Mouse (Mus musculus): Measurements from ENCODE around the gene Tex36. TPM values are rescaled to one million over a fixed set of nuclear protein-coding genes. Genes with fewer than 3 reads are reported as not detected.

The Tex36 gene
- total and polyA plus RNA-seq, 2 experiments: not detected

DNA sequence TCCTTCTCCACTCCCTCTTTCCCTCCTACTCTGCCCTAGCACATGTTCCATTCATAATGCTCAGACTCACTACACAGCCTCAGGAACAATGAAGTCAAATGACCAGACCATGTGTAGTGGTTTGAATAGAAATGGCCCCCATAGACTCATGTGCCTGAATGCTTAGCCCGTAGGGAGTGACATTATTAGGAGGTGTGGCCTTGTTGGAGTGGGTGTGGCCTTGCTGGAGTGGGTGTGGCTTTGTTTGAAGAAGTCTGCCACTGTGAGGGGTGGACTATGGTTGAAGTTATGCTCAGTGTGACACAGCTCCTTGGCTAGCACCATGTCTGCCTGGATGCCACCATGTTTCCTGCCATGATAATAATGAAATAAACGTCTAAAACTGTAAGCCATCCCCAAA is 51.0 kb downstream of the Tex36 start:
- H3K4me3 ChIP-seq (ENCODE audit: insufficient read depth, low read depth, low read length): no peak overlapping the region
- TF ChIP-seq POLR2A (IDR thresholded peaks at IDR 0.05; ENCODE audit: extremely low read depth, insufficient read depth, low read length) (no peak), CTCF (IDR thresholded peaks at IDR 0.05; ENCODE audit: low read depth, low read length) (no peak)
- no peaks in the 10 kb centered on the region for H3K4me1 ChIP-seq (ENCODE audit: control insufficient read depth, insufficient read depth, low read length)
- WGBS: 68% methylated on average over 2 of the region's 2 CpGs
- no peaks in the 10 kb centered on the region for H3K27me3 ChIP-seq (ENCODE audit: control insufficient read depth, insufficient read depth, low read length)
- H3K27ac ChIP-seq (replicated peaks; ENCODE audit: insufficient read depth, low read depth, low read length): no peak overlapping the region
- no peaks in the 10 kb centered on the region for H3K79me2 ChIP-seq (ENCODE audit: control insufficient read depth, insufficient read depth, low read length)
- DNase-seq (ENCODE audit: extremely low read depth, low read depth, low spot score): no peak
- no peaks in the 10 kb centered on the region for H3K36me3 ChIP-seq (ENCODE audit: control insufficient read depth, insufficient read depth, low read length)
- H3K9ac ChIP-seq (ENCODE audit: low read depth, low read length): no peak overlapping the region

DNA sequence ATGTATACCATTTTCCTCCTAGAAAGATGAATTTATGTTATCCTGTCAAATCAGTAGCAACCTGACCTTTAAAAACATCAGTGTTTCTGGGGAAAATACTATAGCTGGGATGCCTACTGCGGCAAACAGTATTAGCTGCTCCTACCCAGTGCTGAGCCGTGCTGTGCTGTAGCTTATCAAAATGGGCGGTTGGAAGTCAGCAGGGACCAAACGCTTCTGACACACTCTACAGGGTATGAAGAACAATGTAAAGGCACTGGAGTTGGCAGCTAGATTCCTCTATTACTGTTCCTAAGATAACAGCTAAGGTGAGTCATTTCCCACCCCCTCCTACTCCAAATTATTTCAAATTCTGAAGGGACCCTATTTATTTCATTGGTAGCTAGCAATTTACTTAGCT is 53.5 kb downstream of the Tex36 start:
- Histone ChIP-seq H3K27ac (replicated peaks; ENCODE audit: insufficient read depth, low read depth, low read length) (no peak overlapping the region), H3K36me3 (ENCODE audit: control insufficient read depth, insufficient read depth, low read length) (no peaks in the 10 kb centered on the region), H3K27me3 (ENCODE audit: control insufficient read depth, insufficient read depth, low read length) (no peaks in the 10 kb centered on the region), H3K79me2 (ENCODE audit: control insufficient read depth, insufficient read depth, low read length) (no peaks in the 10 kb centered on the region), H3K9ac (ENCODE audit: low read depth, low read length) (no peak overlapping the region), H3K4me3 (ENCODE audit: insufficient read depth, low read depth, low read length) (no peak overlapping the region), H3K4me1 (ENCODE audit: control insufficient read depth, insufficient read depth, low read length) (no peaks in the 10 kb centered on the region)
- TF ChIP-seq CTCF (IDR thresholded peaks at IDR 0.05; ENCODE audit: low read depth, low read length) (no peak), POLR2A (IDR thresholded peaks at IDR 0.05; ENCODE audit: extremely low read depth, insufficient read depth, low read length) (no peak)
- 82% methylated on average over 4 of the region's 4 CpGs for WGBS
- DNase-seq (ENCODE audit: extremely low read depth, low read depth, low spot score): no peak

DNA sequence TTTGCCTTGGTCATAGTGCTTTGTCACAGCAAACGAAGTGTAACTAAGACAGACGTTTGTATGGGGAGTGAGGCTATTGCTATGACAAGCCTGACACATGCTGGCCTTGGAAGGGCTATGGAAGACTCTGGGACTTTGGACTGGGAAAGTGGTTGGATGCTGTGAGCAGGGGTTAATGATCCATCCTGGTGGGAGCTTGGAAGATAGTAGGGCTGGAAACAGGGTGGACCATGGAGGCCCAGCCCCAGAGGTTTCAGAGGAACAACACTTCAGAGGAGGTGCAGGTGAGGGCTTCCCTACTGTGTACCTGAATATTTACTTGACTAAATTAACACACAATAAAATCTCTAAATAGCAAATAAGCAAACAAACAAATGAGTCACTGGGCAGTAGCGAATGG is 56.3 kb downstream of the Tex36 start:
- DNase-seq (ENCODE audit: extremely low read depth, low read depth, low spot score): no peak
- no peaks in the 10 kb centered on the region for H3K79me2 ChIP-seq (ENCODE audit: control insufficient read depth, insufficient read depth, low read length)
- H3K4me3 ChIP-seq (ENCODE audit: insufficient read depth, low read depth, low read length): no peak overlapping the region
- H3K27ac ChIP-seq (replicated peaks; ENCODE audit: insufficient read depth, low read depth, low read length): no peak overlapping the region
- H3K36me3 ChIP-seq (ENCODE audit: control insufficient read depth, insufficient read depth, low read length): no peaks in the 10 kb centered on the region
- no peak overlapping the region for H3K9ac ChIP-seq (ENCODE audit: low read depth, low read length)
- H3K27me3 ChIP-seq (ENCODE audit: control insufficient read depth, insufficient read depth, low read length): no peaks in the 10 kb centered on the region
- WGBS: 61% methylated on average over 3 of the region's 3 CpGs
- no peaks in the 10 kb centered on the region for H3K4me1 ChIP-seq (ENCODE audit: control insufficient read depth, insufficient read depth, low read length)
- no peak for TF ChIP-seq POLR2A (IDR thresholded peaks at IDR 0.05; ENCODE audit: extremely low read depth, insufficient read depth, low read length)
- TF ChIP-seq CTCF (IDR thresholded peaks at IDR 0.05; ENCODE audit: low read depth, low read length): no peak

DNA sequence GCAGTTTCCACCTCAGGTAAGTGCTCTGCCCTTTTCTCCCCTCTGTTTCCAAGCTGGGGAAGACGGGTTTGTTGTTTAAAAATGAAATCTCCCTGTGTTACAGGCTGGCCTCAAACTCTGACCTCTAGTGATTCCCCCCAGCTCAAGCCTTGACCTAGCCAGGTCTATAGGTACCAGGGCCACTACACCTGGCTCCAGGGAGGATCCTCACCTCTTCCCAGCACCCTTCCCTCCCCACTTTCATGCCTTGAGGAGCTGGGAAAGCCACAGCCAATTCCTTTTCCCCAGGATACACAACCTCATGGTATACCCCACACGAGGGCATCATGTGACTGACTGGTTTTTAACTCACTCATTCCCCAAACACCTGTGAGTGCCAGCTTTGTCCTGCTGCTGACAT is 57.0 kb downstream of the Tex36 start:
- Histone ChIP-seq H3K27ac (replicated peaks; ENCODE audit: insufficient read depth, low read depth, low read length) (no peak overlapping the region), H3K27me3 (ENCODE audit: control insufficient read depth, insufficient read depth, low read length) (no peaks in the 10 kb centered on the region), H3K79me2 (ENCODE audit: control insufficient read depth, insufficient read depth, low read length) (no peaks in the 10 kb centered on the region), H3K9ac (ENCODE audit: low read depth, low read length) (no peak overlapping the region), H3K4me1 (ENCODE audit: control insufficient read depth, insufficient read depth, low read length) (no peaks in the 10 kb centered on the region), H3K4me3 (ENCODE audit: insufficient read depth, low read depth, low read length) (no peak overlapping the region), H3K36me3 (ENCODE audit: control insufficient read depth, insufficient read depth, low read length) (no peaks in the 10 kb centered on the region)
- WGBS: 58% methylated on average over 2 of the region's 2 CpGs
- no peak for DNase-seq (ENCODE audit: extremely low read depth, low read depth, low spot score)
- TF ChIP-seq CTCF (IDR thresholded peaks at IDR 0.05; ENCODE audit: low read depth, low read length): no peak
- no peak for TF ChIP-seq POLR2A (IDR thresholded peaks at IDR 0.05; ENCODE audit: extremely low read depth, insufficient read depth, low read length)

DNA sequence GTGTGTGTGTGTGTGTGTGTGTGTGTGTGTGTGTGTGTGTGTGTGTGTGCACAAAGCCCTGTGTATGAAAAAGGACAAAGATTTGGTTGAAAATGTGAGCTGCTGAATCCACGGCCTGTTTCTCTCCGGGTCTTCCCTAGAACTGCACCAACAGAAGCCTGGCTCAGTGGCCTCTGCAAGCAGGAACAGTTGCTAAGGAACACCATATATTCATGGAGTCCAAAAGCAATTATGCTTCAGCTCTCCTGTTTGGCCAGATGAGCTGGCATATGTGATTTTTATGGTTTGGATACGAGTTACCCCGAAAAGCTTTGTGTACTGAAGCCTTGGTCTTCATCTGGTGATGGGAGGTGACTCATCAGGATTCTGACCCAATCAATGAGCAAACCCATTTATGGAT is 58.8 kb downstream of the Tex36 start:
- H3K4me1 ChIP-seq (ENCODE audit: control insufficient read depth, insufficient read depth, low read length): no peaks in the 10 kb centered on the region
- 0 out of 2 replicates have a peak, but pooled peaks cover 4% of the 10 kb centered on the region for H3K27me3 ChIP-seq (ENCODE audit: control insufficient read depth, insufficient read depth, low read length)
- H3K4me3 ChIP-seq (ENCODE audit: insufficient read depth, low read depth, low read length): no peak overlapping the region
- no peaks in the 10 kb centered on the region for H3K36me3 ChIP-seq (ENCODE audit: control insufficient read depth, insufficient read depth, low read length)
- no peak overlapping the region for H3K9ac ChIP-seq (ENCODE audit: low read depth, low read length)
- no peak for TF ChIP-seq POLR2A (IDR thresholded peaks at IDR 0.05; ENCODE audit: extremely low read depth, insufficient read depth, low read length)
- no peak for TF ChIP-seq CTCF (IDR thresholded peaks at IDR 0.05; ENCODE audit: low read depth, low read length)
- no peak overlapping the region for H3K27ac ChIP-seq (replicated peaks; ENCODE audit: insufficient read depth, low read depth, low read length)
- no peak for DNase-seq (ENCODE audit: extremely low read depth, low read depth, low spot score)
- 86% methylated on average over 4 of the region's 4 CpGs for WGBS
- no peaks in the 10 kb centered on the region for H3K79me2 ChIP-seq (ENCODE audit: control insufficient read depth, insufficient read depth, low read length)

DNA sequence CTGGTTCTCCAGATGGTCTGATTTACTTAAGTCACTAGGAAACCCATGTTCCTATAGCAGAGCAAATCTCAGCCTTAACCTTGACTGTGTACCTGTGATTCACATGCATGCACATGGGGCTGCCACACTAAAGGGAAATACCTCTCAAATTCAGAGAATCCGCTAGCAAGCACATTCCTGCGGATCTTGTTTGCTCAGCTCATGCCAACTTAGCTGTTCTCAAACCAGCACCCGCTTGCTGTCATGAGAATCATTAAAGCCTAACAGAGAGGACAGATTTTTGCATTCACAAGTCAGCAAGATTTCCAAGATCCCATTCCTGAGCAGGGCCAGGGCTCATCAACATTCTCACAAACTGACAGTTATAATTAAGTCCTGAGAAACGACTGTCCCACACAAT is 64.6 kb downstream of the Tex36 start:
- 71% methylated on average over 4 of the region's 4 CpGs for WGBS

More for the DNA sequence above, 64.6 kb downstream of the Tex36 start:
- DNase-seq (ENCODE audit: extremely low read depth, low read depth, low spot score): no peak
- 0 out of 2 replicates have a peak, but pooled peaks cover 6% of the 10 kb centered on the region for H3K27me3 ChIP-seq (ENCODE audit: control insufficient read depth, insufficient read depth, low read length)
- no peaks in the 10 kb centered on the region for H3K4me1 ChIP-seq (ENCODE audit: control insufficient read depth, insufficient read depth, low read length)
- TF ChIP-seq CTCF (IDR thresholded peaks at IDR 0.05; ENCODE audit: low read depth, low read length) (no peak), POLR2A (IDR thresholded peaks at IDR 0.05; ENCODE audit: extremely low read depth, insufficient read depth, low read length) (no peak)
- no peak overlapping the region for H3K9ac ChIP-seq (ENCODE audit: low read depth, low read length)
- no peaks in the 10 kb centered on the region for H3K79me2 ChIP-seq (ENCODE audit: control insufficient read depth, insufficient read depth, low read length)
- H3K4me3 ChIP-seq (ENCODE audit: insufficient read depth, low read depth, low read length): no peak overlapping the region
- no peak overlapping the region for H3K27ac ChIP-seq (replicated peaks; ENCODE audit: insufficient read depth, low read depth, low read length)
- no peaks in the 10 kb centered on the region for H3K36me3 ChIP-seq (ENCODE audit: control insufficient read depth, insufficient read depth, low read length)

Other genes starting within 250 kb of the Tex36 start
- gene Edrf1, start 35.4 kb upstream of the Tex36 start, total RNA-seq (2014; rRNA removed): 17.8 and 18.7 TPM in 2 replicates
- gene Edrf1, start 35.4 kb upstream of the Tex36 start, polyA plus RNA-seq (2012; rRNA removed): 6.4 and 8.0 TPM in 2 replicates
- not detected in 2 replicates for gene Mmp21, start 77.9 kb upstream of the Tex36 start, total RNA-seq (2014; rRNA removed)
- not detected in 2 replicates for gene Mmp21, start 77.9 kb upstream of the Tex36 start, polyA plus RNA-seq (2012; rRNA removed)
- gene Bccip, start 107.2 kb upstream of the Tex36 start, total RNA-seq (2014; rRNA removed): 72.8 and 76.0 TPM in 2 replicates
- gene Bccip, start 107.2 kb upstream of the Tex36 start, polyA plus RNA-seq (2012; rRNA removed): 32.1 and 32.2 TPM in 2 replicates
- gene Uros, start 107.9 kb upstream of the Tex36 start, total RNA-seq (2014; rRNA removed): 21.6 and 26.6 TPM in 2 replicates
- gene Uros, start 107.9 kb upstream of the Tex36 start, polyA plus RNA-seq (2012; rRNA removed): 21.4 and 23.9 TPM in 2 replicates
- not detected in 2 replicates for gene Fank1, start 174.7 kb upstream of the Tex36 start, total RNA-seq (2014; rRNA removed)
- not detected in 2 replicates for gene Fank1, start 174.7 kb upstream of the Tex36 start, polyA plus RNA-seq (2012; rRNA removed)
- 24.0 and 27.7 TPM in 2 replicates for gene Dhx32, start 180.6 kb upstream of the Tex36 start, total RNA-seq (2014; rRNA removed)
- 15.8 and 17.0 TPM in 2 replicates for gene Dhx32, start 180.6 kb upstream of the Tex36 start, polyA plus RNA-seq (2012; rRNA removed)

Data from liver, adult 2 months (tissue).